Mouse (Mus musculus): ENCODE data around the gene Rnf208. TPM values are rescaled to one million over a fixed set of nuclear protein-coding genes. Genes with fewer than 3 reads are reported as not detected.

The Rnf208 gene
- total RNA-seq (2014; rRNA removed) (130 and 157 TPM in 2 replicates), polyA plus RNA-seq (2015; fragmentation: Nextera tagmentation; extraction: Ambion mirVana) (240 and 253 TPM in 2 replicates)

- H3K9ac ChIP-seq (replicated peaks; ENCODE audit: low read length, poor library complexity, severe bottlenecking): peak within 1 kb of the TSS; percentile 87
- 2% methylated on average over 42 of the region's 59 CpGs for WGBS
- H3K27ac ChIP-seq (ENCODE audit: low read depth, low read length): peak within 1 kb of the TSS; percentile 80
- DNase-seq (ENCODE audit: low spot score): peak; percentile 57
- H3K4me2 ChIP-seq (ENCODE audit: low read depth, low read length, poor library complexity, severe bottlenecking): peak within 1 kb of the TSS; percentile 94
- peaks cover 17% of the 10 kb centered on the region for H3K36me3 ChIP-seq (ENCODE audit: insufficient read depth, low read length)
- ATAC-seq (ENCODE audit: low FRiP score): peak; percentile 60
- TF ChIP-seq CTCF (IDR thresholded peaks at IDR 0.05): no peak
- H3K4me3 ChIP-seq (ENCODE audit: low read depth, low read length): peak within 1 kb of the TSS; percentile 75
- H3K9me3 ChIP-seq (ENCODE audit: low read length): no peaks in the 10 kb centered on the region
- no peaks in the 10 kb centered on the region for H3K27me3 ChIP-seq (ENCODE audit: insufficient read depth, low read length)
- peaks cover 9% of the 10 kb centered on the region; the same call in 1 of the 2 replicates for H3K4me1 ChIP-seq (ENCODE audit: insufficient read depth, low read length)
Measured at GRCm38 (mm10) chr2:25242101-25242506, at the start of gene Rnf208, which contains the start of gene Cysrt1. Gene Rnf208, plus strand, starts transcription at chr2:25242255. Gene Cysrt1, minus strand, starts transcription at chr2:25242452.

GRCm38 (mm10) chr2:25193330-25193770 lies 48.7 kb upstream of the Rnf208 start:
- Histone ChIP-seq H3K27me3 (ENCODE audit: insufficient read depth, low read length) (peaks cover 4% of the 10 kb centered on the region; the same call in 1 of the 2 replicates), H3K27ac (ENCODE audit: low read depth, low read length) (no peak overlapping the region), H3K4me2 (ENCODE audit: low read depth, low read length, poor library complexity, severe bottlenecking) (no peak overlapping the region), H3K9me3 (ENCODE audit: low read length) (no peaks in the 10 kb centered on the region), H3K9ac (replicated peaks; ENCODE audit: low read length, poor library complexity, severe bottlenecking) (no peak overlapping the region), H3K36me3 (ENCODE audit: insufficient read depth, low read length) (peaks cover 2% of the 10 kb centered on the region), H3K4me1 (ENCODE audit: insufficient read depth, low read length) (no peaks in the 10 kb centered on the region), H3K4me3 (ENCODE audit: low read depth, low read length) (no peak overlapping the region)
- DNase-seq (ENCODE audit: low spot score) (peak; percentile 89), ATAC-seq (ENCODE audit: low FRiP score) (peak; percentile 62)
- under 1% methylated on average over 6 of the region's 6 CpGs for WGBS
- peak; percentile 96 for TF ChIP-seq CTCF (IDR thresholded peaks at IDR 0.05)

DNA sequence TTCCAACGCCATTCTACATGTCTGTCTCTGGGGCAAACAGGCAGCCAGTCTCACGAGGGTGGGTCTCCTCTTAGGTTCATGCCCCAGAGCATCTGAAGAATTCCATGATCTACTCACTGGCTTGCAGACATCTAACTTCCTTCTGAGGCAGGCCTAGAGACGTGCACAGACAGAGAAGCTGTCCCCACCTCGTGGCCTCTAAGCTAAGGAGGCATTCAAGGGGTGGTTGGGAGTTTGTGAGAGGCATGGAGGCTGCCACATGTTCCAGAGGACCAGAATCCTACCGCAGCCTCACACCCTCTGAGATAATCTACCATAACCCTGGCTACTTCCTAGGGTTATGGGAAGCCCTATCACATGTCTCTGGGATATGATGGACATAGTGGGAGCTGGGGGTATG lies 48.0 kb upstream of the Rnf208 start:
- no peaks in the 10 kb centered on the region for H3K9me3 ChIP-seq (ENCODE audit: low read length)
- ATAC-seq (ENCODE audit: low FRiP score): no peak
- WGBS: 81% methylated on average over 5 of the region's 5 CpGs
- H3K27ac ChIP-seq (ENCODE audit: low read depth, low read length): no peak overlapping the region
- H3K4me3 ChIP-seq (ENCODE audit: low read depth, low read length): no peak overlapping the region
- no peak overlapping the region for H3K4me2 ChIP-seq (ENCODE audit: low read depth, low read length, poor library complexity, severe bottlenecking)
- H3K36me3 ChIP-seq (ENCODE audit: insufficient read depth, low read length): peaks cover 9% of the 10 kb centered on the region
- H3K27me3 ChIP-seq (ENCODE audit: insufficient read depth, low read length): peaks cover 4% of the 10 kb centered on the region; the same call in 1 of the 2 replicates
- H3K9ac ChIP-seq (replicated peaks; ENCODE audit: low read length, poor library complexity, severe bottlenecking): no peak overlapping the region
- H3K4me1 ChIP-seq (ENCODE audit: insufficient read depth, low read length): no peaks in the 10 kb centered on the region
- TF ChIP-seq CTCF (IDR thresholded peaks at IDR 0.05): no peak
- DNase-seq (ENCODE audit: low spot score): no peak

DNA sequence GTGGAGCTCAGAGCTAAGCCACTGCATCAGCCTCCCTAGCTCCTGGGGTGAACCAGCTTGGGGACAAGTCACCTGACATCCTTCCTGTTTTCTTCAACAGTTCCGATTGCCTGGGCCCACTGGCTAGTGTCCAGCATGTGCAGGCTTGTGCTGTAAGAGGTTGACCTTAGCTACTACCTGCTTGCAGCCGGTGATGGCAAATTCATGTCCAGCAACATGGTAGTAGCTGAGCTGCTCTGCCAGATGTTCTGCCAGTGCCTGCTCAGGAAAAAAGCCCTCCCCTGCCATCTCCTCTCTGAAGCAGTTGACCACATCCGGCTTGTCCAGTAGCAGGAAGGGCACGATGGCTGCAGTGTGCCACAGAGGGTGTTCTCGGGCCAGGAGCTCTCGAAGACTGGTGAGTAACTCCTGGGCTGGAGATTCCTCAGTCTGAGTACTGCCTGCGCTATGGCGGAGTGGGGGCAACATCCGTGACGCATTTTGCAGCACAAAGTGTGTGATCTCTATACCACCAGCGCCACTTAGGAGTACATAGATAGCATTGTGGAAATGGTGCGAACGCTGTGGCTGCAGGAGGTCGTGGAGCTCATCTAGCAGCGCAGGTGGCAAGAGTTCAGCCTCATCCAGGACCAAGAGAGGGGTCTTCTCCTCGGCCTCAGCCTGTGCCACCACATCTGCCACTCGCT lies 47.4 kb upstream of the Rnf208 start:
- Histone ChIP-seq H3K4me2 (ENCODE audit: low read depth, low read length, poor library complexity, severe bottlenecking) (no peak overlapping the region), H3K36me3 (ENCODE audit: insufficient read depth, low read length) (peaks cover 12% of the 10 kb centered on the region), H3K4me1 (ENCODE audit: insufficient read depth, low read length) (no peaks in the 10 kb centered on the region), H3K9ac (replicated peaks; ENCODE audit: low read length, poor library complexity, severe bottlenecking) (no peak overlapping the region), H3K9me3 (ENCODE audit: low read length) (no peaks in the 10 kb centered on the region), H3K27me3 (ENCODE audit: insufficient read depth, low read length) (peaks cover 4% of the 10 kb centered on the region; the same call in 1 of the 2 replicates), H3K4me3 (ENCODE audit: low read depth, low read length) (no peak overlapping the region), H3K27ac (ENCODE audit: low read depth, low read length) (no peak overlapping the region)
- TF ChIP-seq CTCF (IDR thresholded peaks at IDR 0.05): no peak
- ATAC-seq (ENCODE audit: low FRiP score) (no peak), DNase-seq (ENCODE audit: low spot score) (no peak)
- 84% methylated on average over 17 of the region's 17 CpGs for WGBS

- no peak overlapping the region for H3K9ac ChIP-seq (replicated peaks; ENCODE audit: low read length, poor library complexity, severe bottlenecking)
- H3K4me3 ChIP-seq (ENCODE audit: low read depth, low read length): no peak overlapping the region
- no peaks in the 10 kb centered on the region for H3K4me1 ChIP-seq (ENCODE audit: insufficient read depth, low read length)
- peaks cover 21% of the 10 kb centered on the region for H3K36me3 ChIP-seq (ENCODE audit: insufficient read depth, low read length)
- no peak overlapping the region for H3K4me2 ChIP-seq (ENCODE audit: low read depth, low read length, poor library complexity, severe bottlenecking)
- DNase-seq (ENCODE audit: low spot score) (no peak), ATAC-seq (ENCODE audit: low FRiP score) (no peak)
- WGBS: 24% methylated on average over 55 of the region's 55 CpGs
- H3K27me3 ChIP-seq (ENCODE audit: insufficient read depth, low read length): peaks cover 4% of the 10 kb centered on the region; the same call in 1 of the 2 replicates
- H3K27ac ChIP-seq (ENCODE audit: low read depth, low read length): no peak overlapping the region
- TF ChIP-seq CTCF (IDR thresholded peaks at IDR 0.05): no peak
- H3K9me3 ChIP-seq (ENCODE audit: low read length): no peaks in the 10 kb centered on the region
Measured at GRCm38 (mm10) chr2:25195211-25196156, 46.6 kb upstream of the Rnf208 start.
